Mouse (Mus musculus) limb, embryonic 15.5 days (tissue): Measurements from ENCODE around the gene Fkbp9. TPM values are rescaled to one million over a fixed set of nuclear protein-coding genes. Genes with fewer than 3 reads are reported as not detected.
"Not testable (repeated sequence)": the region's sequence is repeated elsewhere in the genome, so short reads cannot be mapped to it uniquely, and the experiment has no call there.

ENCODE experiments used
- ATAC-seq: fragments of 200-750 bp; cut with Nextera tagmentation; 2 replicates; pipeline ENCODE4 v1.8.0; 2017; ENCODE audit warnings: low read depth, moderate TSS enrichment; ENCODE audit not compliant: insufficient number of reproducible peaks, low FRiP score, low TSS enrichment
- H3K27ac ChIP-seq: fragments of 300-500 bp; sonication (generic); 2 replicates; pipeline ENCODE4 v1.5.1; 2015; ENCODE audit warnings: moderate library complexity, mild to moderate bottlenecking, inconsistent platforms
- H3K27me3 ChIP-seq: fragments of 300-500 bp; sonication (generic); 2 replicates; pipeline ENCODE4 v1.6.1; 2015; ENCODE audit warnings: inconsistent platforms
- H3K36me3 ChIP-seq: fragments of 300-500 bp; sonication (generic); 2 replicates; pipeline ENCODE4 v1.6.1; 2015; ENCODE audit warnings: inconsistent platforms
- H3K4me1 ChIP-seq: fragments of 300-500 bp; sonication (generic); 2 replicates; pipeline ENCODE4 v1.6.1; 2015; ENCODE audit warnings: inconsistent platforms
- H3K4me2 ChIP-seq: fragments of 300-500 bp; sonication (generic); 2 replicates; pipeline ENCODE4 v1.6.1; 2015; ENCODE audit warnings: mild to moderate bottlenecking, inconsistent platforms
- H3K4me3 ChIP-seq: fragments of 300-500 bp; sonication (generic); 2 replicates; pipeline ENCODE4 v1.5.1; 2015; ENCODE audit warnings: mild to moderate bottlenecking, inconsistent platforms
- H3K9ac ChIP-seq: fragments of 300-500 bp; sonication (generic); 2 replicates; pipeline ENCODE4 v1.6.1; 2015; ENCODE audit warnings: inconsistent platforms
- H3K9me3 ChIP-seq: fragments of 300-500 bp; sonication (generic); 2 replicates; pipeline ENCODE4 v1.6.1; 2016; ENCODE audit warnings: inconsistent platforms
- WGBS: fragments of 180-500 bp; shearing (Covaris S2); methylation state at CpG from one replicate; pipeline ENCODE4 v1.1.7; 2015; 5-methylcytosine and 5-hydroxymethylcytosine counted together
- polyA plus RNA-seq: library from polyadenylated mRNA; unstranded; fragments of >200 nt; fragmentation: Nextera tagmentation; extraction: Ambion mirVana; gene quantifications from 2 replicates; pipeline ENCODE4 v1.2.1, GENCODE M21; 2015

Gene Fkbp9
- polyA plus RNA-seq, 1 experiment from 2014 or later, result 234 TPM

- no peak for ATAC-seq
- Histone ChIP-seq H3K27me3 (no peaks in the 10 kb centered on the region), H3K27ac (no peak overlapping the region), H3K36me3 (peaks cover 19% of the 10 kb centered on the region), H3K4me2 (no peak overlapping the region), H3K4me1 (no peaks in the 10 kb centered on the region), H3K9me3 (no peaks in the 10 kb centered on the region), H3K4me3 (no peak overlapping the region), H3K9ac (no peak overlapping the region)
- WGBS, result 89% methylated on average over 2 of the region's 2 CpGs
These were observed 12.5 kb downstream of the Fkbp9 start for GRCm38 (mm10) chr6:56844365-56844764.

- Histone ChIP-seq H3K36me3 (peaks cover 46% of the 10 kb centered on the region), H3K4me3 (no peak overlapping the region), H3K4me2 (no peak overlapping the region), H3K9ac (no peak overlapping the region), H3K27ac (no peak overlapping the region), H3K27me3 (no peaks in the 10 kb centered on the region), H3K4me1 (no peaks in the 10 kb centered on the region), H3K9me3 (no peaks in the 10 kb centered on the region)
- ATAC-seq, result no peak
- WGBS, result 89% methylated on average over 3 of the region's 3 CpGs
These were observed 17.1 kb downstream of the Fkbp9 start for GRCm38 (mm10) chr6:56848974-56849373.

- Histone ChIP-seq H3K9me3 (no peaks in the 10 kb centered on the region), H3K4me2 (no peak overlapping the region), H3K4me3 (no peak overlapping the region), H3K36me3 (peaks cover 46% of the 10 kb centered on the region), H3K27ac (no peak overlapping the region), H3K27me3 (no peaks in the 10 kb centered on the region), H3K4me1 (no peaks in the 10 kb centered on the region), H3K9ac (no peak overlapping the region)
- WGBS, result 81% methylated on average over 7 of the region's 7 CpGs
- ATAC-seq, result no peak
These were observed 18.5 kb downstream of the Fkbp9 start for GRCm38 (mm10) chr6:56850315-56850714.

- H3K27me3 ChIP-seq, result no peaks in the 10 kb centered on the region
- no peak overlapping the region for H3K9ac ChIP-seq
- no peak overlapping the region for H3K4me3 ChIP-seq
- no peaks in the 10 kb centered on the region for H3K4me1 ChIP-seq
- peaks cover 52% of the 10 kb centered on the region for H3K36me3 ChIP-seq
- no peak overlapping the region for H3K4me2 ChIP-seq
- no peak for ATAC-seq
- WGBS, result 92% methylated on average over 8 of the region's 8 CpGs
- H3K9me3 ChIP-seq, result no peaks in the 10 kb centered on the region
- H3K27ac ChIP-seq, result no peak overlapping the region
These were observed 22.9 kb downstream of the Fkbp9 start for GRCm38 (mm10) chr6:56854803-56855202.

- Histone ChIP-seq H3K27ac (no peak overlapping the region), H3K36me3 (peaks cover 51% of the 10 kb centered on the region), H3K4me1 (no peaks in the 10 kb centered on the region), H3K27me3 (no peaks in the 10 kb centered on the region), H3K4me2 (no peak overlapping the region), H3K9ac (no peak overlapping the region), H3K4me3 (no peak overlapping the region), H3K9me3 (no peaks in the 10 kb centered on the region)
- 64% methylated on average over 5 of the region's 5 CpGs for WGBS
- 0 out of 2 replicates have a peak, but pooled peaks have one; percentile 14 for ATAC-seq
These were observed 24.9 kb downstream of the Fkbp9 start for GRCm38 (mm10) chr6:56856748-56857147.

GRCm38 (mm10) chr6:56860205-56860848, 28.5 kb downstream of the Fkbp9 start:
- Histone ChIP-seq H3K4me3 (no peak overlapping the region), H3K27me3 (no peaks in the 10 kb centered on the region), H3K9me3 (no peaks in the 10 kb centered on the region), H3K4me1 (no peaks in the 10 kb centered on the region), H3K9ac (no peak overlapping the region), H3K27ac (no peak overlapping the region), H3K36me3 (peaks cover 44% of the 10 kb centered on the region), H3K4me2 (no peak overlapping the region)
- ATAC-seq, result no peak
- WGBS, result 89% methylated on average over 8 of the region's 8 CpGs

- H3K36me3 ChIP-seq, result peaks cover 51% of the 10 kb centered on the region
- not testable (repeated sequence) for H3K4me3 ChIP-seq, H3K27ac ChIP-seq, H3K4me2 ChIP-seq, H3K9me3 ChIP-seq, H3K9ac ChIP-seq, H3K4me1 ChIP-seq, ATAC-seq, H3K27me3 ChIP-seq
- WGBS, result 100% methylated on average over 1 of the region's 1 CpGs
These were observed 35.0 kb downstream of the Fkbp9 start for GRCm38 (mm10) chr6:56866899-56867298.

GRCm38 (mm10) chr6:56868565-56868964, 36.7 kb downstream of the Fkbp9 start:
- Histone ChIP-seq H3K4me2 (no peak overlapping the region), H3K4me3 (no peak overlapping the region), H3K9me3 (no peaks in the 10 kb centered on the region), H3K9ac (no peak overlapping the region), H3K27me3 (no peaks in the 10 kb centered on the region), H3K27ac (no peak overlapping the region), H3K4me1 (no peaks in the 10 kb centered on the region), H3K36me3 (peaks cover 42% of the 10 kb centered on the region)
- 54% methylated on average over 8 of the region's 8 CpGs for WGBS
- ATAC-seq, result no peak

- no peak overlapping the region for H3K27ac ChIP-seq
- no peak for ATAC-seq
- H3K4me2 ChIP-seq, result no peak overlapping the region
- peaks cover 47% of the 10 kb centered on the region for H3K36me3 ChIP-seq
- no peaks in the 10 kb centered on the region for H3K9me3 ChIP-seq
- H3K4me3 ChIP-seq, result no peak overlapping the region
- no peaks in the 10 kb centered on the region for H3K27me3 ChIP-seq
- no peaks in the 10 kb centered on the region for H3K4me1 ChIP-seq
- H3K9ac ChIP-seq, result no peak overlapping the region
- WGBS, result 83% methylated on average over 2 of the region's 2 CpGs
These were observed 38.2 kb downstream of the Fkbp9 start for GRCm38 (mm10) chr6:56870027-56870426.

GRCm38 (mm10) chr6:56876870-56877269, 45.0 kb downstream of the Fkbp9 start:
- no peak overlapping the region for H3K4me2 ChIP-seq
- WGBS, result 81% methylated on average over 4 of the region's 4 CpGs
- H3K36me3 ChIP-seq, result peaks cover 67% of the 10 kb centered on the region
- no peaks in the 10 kb centered on the region for H3K27me3 ChIP-seq
- H3K9me3 ChIP-seq, result no peaks in the 10 kb centered on the region
- ATAC-seq, result no peak
- no peaks in the 10 kb centered on the region for H3K4me1 ChIP-seq
- no peak overlapping the region for H3K4me3 ChIP-seq
- no peak overlapping the region for H3K27ac ChIP-seq
- H3K9ac ChIP-seq, result no peak overlapping the region

GRCm38 (mm10) chr6:56877985-56878384, 46.1 kb downstream of the Fkbp9 start:
- H3K4me3 ChIP-seq, result no peak overlapping the region
- no peak overlapping the region for H3K27ac ChIP-seq
- H3K4me1 ChIP-seq, result no peaks in the 10 kb centered on the region
- H3K36me3 ChIP-seq, result peaks cover 77% of the 10 kb centered on the region
- H3K9ac ChIP-seq, result no peak overlapping the region
- no peaks in the 10 kb centered on the region for H3K27me3 ChIP-seq
- WGBS, result 92% methylated on average over 8 of the region's 8 CpGs
- H3K4me2 ChIP-seq, result no peak overlapping the region
- no peak for ATAC-seq
- no peaks in the 10 kb centered on the region for H3K9me3 ChIP-seq

GRCm38 (mm10) chr6:56879352-56879955, 47.6 kb downstream of the Fkbp9 start:
- Histone ChIP-seq H3K4me1 (no peaks in the 10 kb centered on the region), H3K4me2 (no peak overlapping the region), H3K4me3 (no peak overlapping the region), H3K36me3 (peaks cover 77% of the 10 kb centered on the region), H3K9ac (no peak overlapping the region), H3K27me3 (no peaks in the 10 kb centered on the region), H3K9me3 (no peaks in the 10 kb centered on the region), H3K27ac (no peak overlapping the region)
- WGBS, result 58% methylated on average over 1 of the region's 1 CpGs
- ATAC-seq, result no peak
